Mouse (Mus musculus): ENCODE measurements around the gene Tlr5. TPM values are rescaled to one million over a fixed set of nuclear protein-coding genes. Genes with fewer than 3 reads are reported as not detected.

Gene Tlr5
- polyA plus RNA-seq, 1 experiment from 2014 or later = 1.2 TPM

DNA sequence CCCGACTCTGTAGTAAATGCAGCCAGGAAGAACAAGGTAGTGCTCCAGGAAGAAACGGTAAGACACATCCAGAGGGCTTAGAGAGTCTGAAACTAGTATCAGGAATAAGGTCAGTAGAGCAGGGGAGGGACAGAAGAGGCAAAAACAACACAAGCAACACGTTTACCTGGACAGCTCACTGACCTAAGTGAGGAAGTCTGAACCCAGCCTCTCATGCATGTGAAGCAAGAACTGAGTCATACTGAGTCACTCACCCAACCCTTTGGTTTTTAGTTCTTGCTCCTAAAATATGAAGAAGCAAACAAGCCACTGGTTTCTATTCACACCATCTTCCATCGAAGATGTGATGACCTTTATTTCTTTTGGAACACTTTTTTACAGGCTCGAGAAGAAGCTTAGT lies 9.9 kb upstream of the Tlr5 start:
- Histone ChIP-seq H3K9ac (ENCODE audit: low read length) (no peak overlapping the region), H3K4me3 (ENCODE audit: low read depth, low read length) (no peak overlapping the region), H3K4me1 (replicated peaks; ENCODE audit: control insufficient read depth, insufficient read depth) (no peaks in the 10 kb centered on the region), H3K4me2 (replicated peaks; ENCODE audit: low read depth) (no peak overlapping the region), H3K27ac (replicated peaks) (no peak overlapping the region), H3K36me3 (ENCODE audit: control insufficient read depth, insufficient read depth, low read length) (no peaks in the 10 kb centered on the region), H3K27me3 (ENCODE audit: control insufficient read depth, insufficient read depth, low read length) (no peaks in the 10 kb centered on the region), H3K9me3 (ENCODE audit: control insufficient read depth, low read length) (no peaks in the 10 kb centered on the region)
- no peak for TF ChIP-seq EP300 (optimal IDR thresholded peaks at IDR 0.05)
- no peak for TF ChIP-seq CTCF (IDR thresholded peaks at IDR 0.05; ENCODE audit: low read depth)
- DNase-seq (ENCODE audit: low spot score) (no peak), ATAC-seq (ENCODE audit: low FRiP score, low TSS enrichment) (peak; percentile 59)
- 57% methylated on average over 5 of the region's 5 CpGs for WGBS

DNA sequence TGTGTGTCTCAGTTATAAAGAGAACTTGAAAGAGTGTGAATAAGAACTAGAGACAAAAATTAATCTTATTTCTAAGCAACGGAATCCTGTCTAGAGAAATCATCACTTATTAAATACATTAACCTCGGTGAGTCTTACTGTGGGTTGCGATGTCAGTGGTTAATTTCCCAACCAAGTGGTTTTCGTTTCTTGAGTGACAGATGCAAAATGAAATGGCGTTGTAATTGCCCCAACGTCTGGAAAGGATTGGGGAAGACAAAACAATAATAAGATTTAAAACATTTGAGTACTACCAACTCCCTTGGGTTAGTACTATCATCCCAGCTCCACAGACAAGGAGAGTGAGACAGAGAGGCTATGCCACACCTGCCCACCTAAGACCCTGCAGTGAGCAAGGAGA lies 9.0 kb upstream of the Tlr5 start:
- no peak for DNase-seq (ENCODE audit: low spot score)
- no peaks in the 10 kb centered on the region for H3K9me3 ChIP-seq (ENCODE audit: control insufficient read depth, low read length)
- no peaks in the 10 kb centered on the region for H3K27me3 ChIP-seq (ENCODE audit: control insufficient read depth, insufficient read depth, low read length)
- no peak overlapping the region for H3K9ac ChIP-seq (ENCODE audit: low read length)
- WGBS = 67% methylated on average over 6 of the region's 6 CpGs
- no peaks in the 10 kb centered on the region for H3K4me1 ChIP-seq (replicated peaks; ENCODE audit: control insufficient read depth, insufficient read depth)
- no peak for ATAC-seq (ENCODE audit: low FRiP score, low TSS enrichment)
- no peak overlapping the region for H3K4me2 ChIP-seq (replicated peaks; ENCODE audit: low read depth)
- H3K4me3 ChIP-seq (ENCODE audit: low read depth, low read length) = no peak overlapping the region
- no peak for TF ChIP-seq CTCF (IDR thresholded peaks at IDR 0.05; ENCODE audit: low read depth)
- no peak for TF ChIP-seq EP300 (optimal IDR thresholded peaks at IDR 0.05)
- H3K27ac ChIP-seq (replicated peaks) = no peak overlapping the region
- no peaks in the 10 kb centered on the region for H3K36me3 ChIP-seq (ENCODE audit: control insufficient read depth, insufficient read depth, low read length)

DNA sequence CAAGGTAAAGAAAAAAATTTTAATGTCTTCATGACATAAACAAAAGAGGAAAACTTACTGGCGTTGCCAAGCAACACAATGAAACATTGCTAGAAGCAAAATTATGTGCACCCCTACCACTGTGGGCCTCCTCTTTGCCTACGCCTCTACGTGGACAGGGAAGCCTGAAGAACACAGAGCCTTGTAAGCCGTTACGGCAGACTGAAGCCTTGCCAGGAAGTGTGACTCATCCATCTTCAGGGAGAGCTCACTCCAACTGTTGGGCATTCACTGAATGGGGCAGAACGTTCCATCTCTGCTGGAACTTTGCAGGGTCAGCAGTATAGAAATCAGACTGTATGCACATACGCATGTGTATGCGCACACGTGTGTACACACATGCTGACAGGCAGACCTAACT lies 3.3 kb upstream of the Tlr5 start:
- TF ChIP-seq EP300 (optimal IDR thresholded peaks at IDR 0.05) (no peak), CTCF (IDR thresholded peaks at IDR 0.05; ENCODE audit: low read depth) (no peak)
- Histone ChIP-seq H3K36me3 (ENCODE audit: control insufficient read depth, insufficient read depth, low read length) (no peaks in the 10 kb centered on the region), H3K4me1 (replicated peaks; ENCODE audit: control insufficient read depth, insufficient read depth) (peaks cover 2% of the 10 kb centered on the region; the same call in 1 of the 2 replicates), H3K27ac (replicated peaks) (no peak overlapping the region), H3K27me3 (ENCODE audit: control insufficient read depth, insufficient read depth, low read length) (no peaks in the 10 kb centered on the region), H3K4me3 (ENCODE audit: low read depth, low read length) (no peak overlapping the region), H3K4me2 (replicated peaks; ENCODE audit: low read depth) (no peak overlapping the region), H3K9me3 (ENCODE audit: control insufficient read depth, low read length) (no peaks in the 10 kb centered on the region), H3K9ac (ENCODE audit: low read length) (no peak overlapping the region)
- DNase-seq (ENCODE audit: low spot score) (peak; percentile 72), ATAC-seq (ENCODE audit: low FRiP score, low TSS enrichment) (peak; percentile 83)
- WGBS = 27% methylated on average over 9 of the region's 9 CpGs

DNA sequence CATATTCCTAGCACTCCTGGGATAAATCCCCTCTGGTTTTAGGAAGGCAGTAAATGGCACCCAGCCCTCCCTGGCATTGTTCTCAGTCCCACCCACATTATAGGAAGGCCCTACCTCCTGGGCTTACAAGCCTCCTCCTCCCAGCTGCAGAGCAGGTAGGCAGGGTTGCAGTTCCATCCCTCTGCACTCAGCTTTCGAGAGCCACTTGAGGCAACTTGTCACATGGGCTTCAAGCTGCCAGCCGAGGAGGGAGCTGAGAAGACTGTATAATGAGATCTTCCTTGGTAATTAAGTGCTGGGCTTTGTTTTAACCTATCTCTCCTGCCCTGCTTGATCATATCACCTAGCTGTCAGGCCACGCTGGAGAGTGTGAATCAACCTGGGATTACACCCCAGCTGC lies 1.4 kb upstream of the Tlr5 start:
- no peak for TF ChIP-seq EP300 (optimal IDR thresholded peaks at IDR 0.05)
- TF ChIP-seq CTCF (IDR thresholded peaks at IDR 0.05; ENCODE audit: low read depth) = no peak
- DNase-seq (ENCODE audit: low spot score) (no peak), ATAC-seq (ENCODE audit: low FRiP score, low TSS enrichment) (no peak)
- Histone ChIP-seq H3K4me2 (replicated peaks; ENCODE audit: low read depth) (no peak overlapping the region), H3K27me3 (ENCODE audit: control insufficient read depth, insufficient read depth, low read length) (no peaks in the 10 kb centered on the region), H3K4me3 (ENCODE audit: low read depth, low read length) (no peak overlapping the region), H3K27ac (replicated peaks) (no peak overlapping the region), H3K9ac (ENCODE audit: low read length) (no peak overlapping the region), H3K36me3 (ENCODE audit: control insufficient read depth, insufficient read depth, low read length) (no peaks in the 10 kb centered on the region), H3K4me1 (replicated peaks; ENCODE audit: control insufficient read depth, insufficient read depth) (peaks cover 2% of the 10 kb centered on the region; the same call in 1 of the 2 replicates), H3K9me3 (ENCODE audit: control insufficient read depth, low read length) (no peaks in the 10 kb centered on the region)
- WGBS = 50% methylated on average over 3 of the region's 3 CpGs

DNA sequence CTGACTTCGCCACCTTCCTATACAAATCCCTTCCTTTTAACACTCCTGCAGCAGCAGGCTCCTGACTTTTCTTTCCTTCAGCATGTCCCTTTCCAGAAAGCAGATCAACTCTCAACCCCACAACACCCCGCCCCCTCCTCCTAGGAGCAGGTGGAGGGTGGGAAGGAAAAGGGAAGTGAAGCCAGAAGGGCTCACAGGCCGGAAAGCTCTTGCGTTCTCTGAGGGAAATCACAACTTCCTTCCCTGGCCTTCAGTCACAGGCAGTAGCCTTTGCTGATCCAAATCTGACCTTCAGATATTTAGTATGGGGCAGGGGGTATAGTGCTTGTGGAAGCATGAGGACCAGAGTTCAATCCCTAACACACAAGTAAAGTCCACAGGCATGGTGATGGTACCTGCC lies 921 bp upstream of the Tlr5 start:
- Histone ChIP-seq H3K9ac (ENCODE audit: low read length) (no peak overlapping the region), H3K4me2 (replicated peaks; ENCODE audit: low read depth) (no peak overlapping the region), H3K4me3 (ENCODE audit: low read depth, low read length) (no peak overlapping the region), H3K9me3 (ENCODE audit: control insufficient read depth, low read length) (no peaks in the 10 kb centered on the region), H3K27ac (replicated peaks) (no peak overlapping the region), H3K27me3 (ENCODE audit: control insufficient read depth, insufficient read depth, low read length) (no peaks in the 10 kb centered on the region), H3K4me1 (replicated peaks; ENCODE audit: control insufficient read depth, insufficient read depth) (peaks cover 2% of the 10 kb centered on the region; the same call in 1 of the 2 replicates), H3K36me3 (ENCODE audit: control insufficient read depth, insufficient read depth, low read length) (no peaks in the 10 kb centered on the region)
- WGBS = 70% methylated on average over 4 of the region's 4 CpGs
- ATAC-seq (ENCODE audit: low FRiP score, low TSS enrichment) = no peak
- TF ChIP-seq CTCF (IDR thresholded peaks at IDR 0.05; ENCODE audit: low read depth) (no peak), EP300 (optimal IDR thresholded peaks at IDR 0.05) (no peak)
- DNase-seq (ENCODE audit: low spot score) = no peak

DNA sequence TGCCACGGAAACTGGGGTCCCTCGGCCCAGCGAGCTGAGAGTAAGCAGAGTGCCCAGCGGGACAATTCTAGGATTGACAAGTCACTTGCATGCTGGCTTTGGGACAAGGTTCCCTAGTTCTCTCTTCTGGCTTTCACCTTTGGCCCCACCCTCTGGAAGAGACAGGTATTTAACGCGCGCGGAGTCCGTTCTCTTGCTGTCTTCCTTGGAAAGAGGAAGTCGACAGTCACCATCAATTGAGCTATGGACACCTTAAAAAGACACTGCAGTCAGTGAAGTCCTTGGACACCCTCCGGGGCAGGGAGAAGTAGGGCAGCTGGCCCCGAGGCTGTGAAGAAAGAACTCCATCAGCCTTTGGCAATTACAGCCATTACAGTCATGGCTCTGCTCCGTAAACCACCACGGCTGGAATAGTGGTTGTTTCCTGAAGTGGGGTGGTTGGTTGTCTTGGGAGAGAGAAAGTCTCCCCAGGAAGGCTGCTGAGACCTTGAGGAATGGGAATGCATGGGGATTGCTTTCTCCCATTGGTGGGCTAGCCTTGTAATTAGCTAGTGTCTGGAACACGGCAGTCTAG lies 546 bp downstream of the Tlr5 start:
- Histone ChIP-seq H3K4me3 (ENCODE audit: low read depth, low read length) (peak overlapping the region; percentile 48), H3K36me3 (ENCODE audit: control insufficient read depth, insufficient read depth, low read length) (no peaks in the 10 kb centered on the region), H3K9me3 (ENCODE audit: control insufficient read depth, low read length) (no peaks in the 10 kb centered on the region), H3K27me3 (ENCODE audit: control insufficient read depth, insufficient read depth, low read length) (no peaks in the 10 kb centered on the region), H3K4me2 (replicated peaks; ENCODE audit: low read depth) (peak overlapping the region; percentile 81), H3K4me1 (replicated peaks; ENCODE audit: control insufficient read depth, insufficient read depth) (peaks cover 9% of the 10 kb centered on the region; the same call in 1 of the 2 replicates), H3K27ac (replicated peaks) (peak overlapping the region; percentile 61), H3K9ac (ENCODE audit: low read length) (peak overlapping the region; percentile 69)
- DNase-seq (ENCODE audit: low spot score) (no peak), ATAC-seq (ENCODE audit: low FRiP score, low TSS enrichment) (no peak; the same call in 1 of the 2 replicates)
- 19% methylated on average over 15 of the region's 15 CpGs for WGBS
- TF ChIP-seq EP300 (optimal IDR thresholded peaks at IDR 0.05) (no peak), CTCF (IDR thresholded peaks at IDR 0.05; ENCODE audit: low read depth) (peak; percentile 30)
